Mouse (Mus musculus): Measurements from ENCODE around the gene Aip.
"Not testable (repeated sequence)": the region's sequence is repeated elsewhere in the genome, so short reads cannot be mapped to it uniquely, and the experiment has no call there.

Aip gene

GRCm38 (mm10) chr19:4135963-4136345, 10.3 kb upstream of the Aip start:
- peak; percentile 56 for DNase-seq (ENCODE audit: low read depth, low spot score)

GRCm38 (mm10) chr19:4135229-4135962, 9.7 kb upstream of the Aip start:
- DNase-seq (ENCODE audit: low read depth, low spot score), result peak; percentile 53

DNA sequence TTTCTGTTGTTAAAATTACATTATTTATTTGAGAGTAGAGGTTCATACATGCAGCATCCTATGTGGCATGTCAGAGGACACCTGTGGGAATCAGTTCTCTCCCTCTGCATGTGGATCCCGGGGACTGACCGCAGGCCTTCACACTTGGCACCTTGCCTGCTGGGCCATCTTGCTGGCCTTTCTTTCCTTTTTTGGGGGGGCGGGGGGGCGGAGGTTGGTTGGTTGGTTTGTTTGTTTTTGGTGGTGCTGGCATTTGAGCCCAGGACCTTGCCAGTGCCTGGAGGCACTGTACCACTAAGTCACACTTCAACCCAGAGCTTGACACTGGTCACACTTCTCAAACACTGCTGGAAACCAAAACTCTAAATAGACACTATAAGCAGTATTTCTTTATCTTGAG, 8.7 kb upstream of the Aip start:
- DNase-seq (ENCODE audit: low read depth, low spot score), result no peak

DNA sequence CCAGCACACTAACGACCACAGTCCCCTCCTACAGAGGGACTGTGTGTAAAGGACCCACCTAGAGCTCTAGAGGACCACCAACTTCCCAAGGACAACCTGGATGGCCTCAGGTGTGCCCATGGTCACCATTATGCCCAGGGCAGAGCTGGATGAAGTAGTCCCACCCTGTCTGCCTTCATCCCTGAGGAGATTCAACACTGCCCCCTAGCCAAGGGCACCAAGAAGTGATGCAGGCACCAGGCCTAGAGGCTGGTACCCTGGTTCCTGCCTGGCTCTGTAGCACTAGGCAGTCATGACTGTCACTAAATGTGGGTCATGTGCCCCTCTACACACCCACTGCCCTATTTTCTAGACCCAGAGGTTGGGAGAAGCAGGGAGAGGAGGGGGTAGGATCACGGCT, 6.1 kb upstream of the Aip start:
- DNase-seq (ENCODE audit: low read depth, low spot score), result no peak

- no peak for DNase-seq (ENCODE audit: low read depth, low spot score)
Measured at GRCm38 (mm10) chr19:4131075-4131474, 5.4 kb upstream of the Aip start.

DNA sequence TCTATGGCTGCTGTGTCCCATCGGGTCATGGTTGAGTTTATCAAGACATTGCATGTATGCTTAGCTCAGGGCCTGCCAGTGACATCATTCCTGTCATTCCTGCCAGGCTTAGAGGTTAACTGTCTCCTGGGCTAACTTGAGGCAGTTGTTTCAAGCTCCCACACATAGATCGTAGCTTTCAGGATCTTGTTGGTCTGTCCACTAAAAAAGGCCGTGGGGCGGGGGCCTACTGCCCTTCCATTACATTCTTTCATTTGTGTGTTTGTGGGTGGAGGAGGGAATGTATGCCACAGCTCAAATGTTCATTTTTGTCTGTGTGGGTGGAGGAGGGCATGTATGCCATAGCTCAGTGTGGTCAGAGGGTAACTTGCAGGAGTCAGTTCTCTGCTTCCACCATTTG, 4.4 kb upstream of the Aip start:
- no peak for DNase-seq (ENCODE audit: low read depth, low spot score)

GRCm38 (mm10) chr19:4129462-4129861, 3.8 kb upstream of the Aip start:
- DNase-seq (ENCODE audit: low read depth, low spot score), result no peak

DNA sequence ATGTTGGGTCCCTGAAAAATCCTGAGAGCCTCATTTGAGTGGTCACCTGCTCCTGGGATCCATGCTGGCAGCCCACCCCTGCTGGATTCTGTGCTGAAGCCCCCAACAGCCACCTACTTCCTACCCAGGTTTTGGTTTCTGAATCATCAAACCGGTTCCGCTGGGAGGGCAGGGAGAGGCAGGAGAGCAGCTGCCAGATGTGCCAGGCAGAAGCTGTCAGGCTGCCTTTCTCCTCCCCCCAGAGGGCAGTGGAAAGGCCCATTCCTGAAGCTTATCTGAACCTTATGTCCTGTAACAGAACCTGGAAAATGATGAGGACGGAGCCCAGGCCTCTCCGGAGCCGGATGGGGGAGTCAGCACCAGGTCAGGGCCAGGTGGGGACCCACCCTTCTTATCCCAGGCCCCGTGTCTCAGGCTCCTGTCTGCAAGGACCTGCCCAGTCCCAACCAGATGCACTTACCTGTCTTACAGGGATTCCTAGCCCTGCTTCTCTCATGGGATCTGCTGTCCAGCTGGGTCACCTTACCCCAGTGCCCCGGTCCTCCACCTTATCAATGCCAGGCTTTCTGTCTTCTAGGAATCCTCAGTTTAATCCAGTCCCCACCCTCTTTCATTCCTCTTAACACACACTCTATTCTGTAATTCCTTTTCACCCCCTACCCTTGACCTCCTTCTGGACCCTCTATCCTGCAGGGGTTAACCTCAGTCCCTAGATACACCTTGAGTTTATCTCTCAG, 1.3 kb upstream of the Aip start:
- no peak for DNase-seq (ENCODE audit: low read depth, low spot score)

DNA sequence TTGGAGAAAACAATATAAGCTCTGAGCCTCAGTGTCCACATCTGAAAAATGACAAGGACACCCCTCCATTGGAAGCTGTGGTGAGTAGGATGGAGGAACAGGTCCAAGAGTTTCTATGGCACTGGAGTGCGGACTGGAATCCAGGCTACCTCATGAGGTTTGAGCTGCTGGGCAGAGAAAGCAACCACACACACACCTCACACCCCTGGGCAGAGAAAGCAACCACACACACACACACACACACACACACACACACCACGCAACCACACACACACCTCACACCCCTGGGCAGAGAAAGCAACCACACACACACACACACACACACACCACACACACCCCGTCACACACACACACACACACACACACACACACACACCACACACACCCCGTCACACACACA, 390 bp downstream of the Aip start:
- DNase-seq (ENCODE audit: low read depth, low spot score), result not testable (repeated sequence)

DNA sequence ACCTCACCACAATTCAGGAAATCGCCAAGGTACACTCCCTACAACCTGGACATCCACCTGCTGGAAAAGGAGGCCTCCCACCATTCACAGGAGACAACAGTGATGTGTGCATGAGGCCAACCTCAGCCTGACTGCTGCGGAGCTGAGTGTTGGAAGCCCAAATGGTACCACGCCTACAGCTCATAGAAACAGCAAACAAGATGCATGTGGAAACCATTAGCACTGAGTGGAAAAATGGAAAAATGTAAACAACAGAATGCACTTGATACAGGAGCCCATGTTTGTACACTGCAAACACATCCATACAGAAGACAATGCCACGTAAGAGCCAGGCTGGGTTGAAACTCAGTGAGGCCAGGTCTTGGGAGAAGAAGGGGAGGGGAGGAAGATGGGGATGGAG, 1.2 kb downstream of the Aip start:
- DNase-seq (ENCODE audit: low read depth, low spot score), result no peak

DNA sequence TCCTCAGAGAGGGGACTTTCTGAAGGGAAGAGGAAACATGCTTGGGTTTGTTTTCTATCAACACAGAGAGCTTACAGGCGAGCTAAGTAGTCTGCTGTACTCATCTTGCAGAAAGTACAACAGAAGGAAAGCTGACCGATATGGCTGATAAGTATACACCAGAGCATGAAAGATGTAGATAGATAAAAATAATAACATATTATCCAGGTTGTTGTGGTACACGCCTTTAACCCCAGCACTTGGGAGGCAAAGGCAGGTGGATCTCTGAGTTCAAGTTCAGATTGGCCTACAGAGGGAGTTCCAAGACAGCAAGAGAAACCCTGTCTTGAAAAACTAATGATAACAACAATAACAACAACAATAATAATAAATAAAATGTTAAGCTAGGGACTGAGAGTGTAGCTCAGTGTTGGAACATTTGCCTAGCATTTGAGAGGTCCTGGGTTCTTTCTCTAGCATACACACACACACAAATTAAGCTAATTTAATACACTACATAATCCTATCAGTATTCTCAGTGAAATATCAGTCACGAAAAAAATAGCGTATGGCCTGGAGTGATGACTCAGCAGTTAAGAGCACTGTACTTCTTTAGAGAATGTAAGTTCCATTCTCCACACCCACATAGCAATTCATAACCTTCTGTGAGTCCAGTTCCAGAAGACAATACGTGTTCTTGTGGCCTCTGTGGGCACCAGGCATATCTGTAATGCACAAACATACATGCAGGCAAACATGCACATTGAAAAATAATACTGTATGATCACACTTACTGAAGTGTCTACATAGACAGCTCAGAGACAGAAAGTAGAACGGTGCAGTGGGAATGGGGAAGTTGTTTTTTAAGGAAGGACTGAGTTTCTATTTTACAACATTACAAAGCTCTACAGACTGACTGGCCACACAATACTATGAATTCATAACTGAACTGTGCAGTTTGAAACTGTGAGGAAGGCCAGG, 3.0 kb downstream of the Aip start:
- DNase-seq (ENCODE audit: low read depth, low spot score), result no peak

DNA sequence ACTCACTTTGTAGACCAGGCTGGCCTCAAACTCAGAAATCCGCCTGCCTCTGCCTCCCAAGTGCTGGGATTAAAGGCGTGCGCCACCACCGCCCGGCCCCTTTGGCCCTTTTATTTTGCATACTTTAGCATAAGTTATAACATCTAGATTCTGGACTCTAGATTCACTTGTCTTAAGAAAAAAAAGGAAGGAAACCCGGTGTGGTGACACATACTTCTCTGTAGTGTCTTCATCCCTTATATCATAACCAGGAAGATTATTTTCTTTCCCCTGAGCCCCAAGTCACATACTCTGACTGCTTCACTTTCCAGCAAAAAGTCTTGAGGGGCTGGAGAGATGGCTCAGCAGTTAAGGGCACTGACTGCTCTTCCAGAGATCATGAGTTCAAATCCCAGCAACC, 3.8 kb downstream of the Aip start:
- DNase-seq (ENCODE audit: low read depth, low spot score), result not testable (repeated sequence)

GRCm38 (mm10) chr19:4121097-4121805, 4.4 kb downstream of the Aip start:
- peak; percentile 99 for DNase-seq (ENCODE audit: low read depth, low spot score)

DNA sequence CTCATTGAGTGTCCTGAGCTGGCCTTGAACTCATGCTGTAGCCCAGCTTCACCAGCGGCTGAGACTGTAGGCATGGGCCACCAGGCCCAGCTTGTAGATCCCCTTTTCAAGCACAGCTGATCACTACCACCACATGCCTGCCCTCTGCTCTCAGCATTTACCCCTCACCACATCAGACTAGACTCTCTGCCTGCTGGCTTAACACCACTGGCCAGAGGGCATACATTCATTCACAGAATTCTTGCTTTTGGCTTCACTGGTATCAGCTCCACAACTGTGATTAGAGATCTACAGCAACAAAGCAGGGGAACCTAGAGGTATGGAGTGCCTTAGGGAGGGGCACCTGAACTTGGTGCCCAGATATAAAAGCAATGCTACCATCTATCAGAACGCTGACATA, 5.2 kb downstream of the Aip start:
- no peak for DNase-seq (ENCODE audit: low read depth, low spot score)

- DNase-seq (ENCODE audit: low read depth, low spot score), result no peak
Measured at GRCm38 (mm10) chr19:4119716-4120487, 5.8 kb downstream of the Aip start.

DNA sequence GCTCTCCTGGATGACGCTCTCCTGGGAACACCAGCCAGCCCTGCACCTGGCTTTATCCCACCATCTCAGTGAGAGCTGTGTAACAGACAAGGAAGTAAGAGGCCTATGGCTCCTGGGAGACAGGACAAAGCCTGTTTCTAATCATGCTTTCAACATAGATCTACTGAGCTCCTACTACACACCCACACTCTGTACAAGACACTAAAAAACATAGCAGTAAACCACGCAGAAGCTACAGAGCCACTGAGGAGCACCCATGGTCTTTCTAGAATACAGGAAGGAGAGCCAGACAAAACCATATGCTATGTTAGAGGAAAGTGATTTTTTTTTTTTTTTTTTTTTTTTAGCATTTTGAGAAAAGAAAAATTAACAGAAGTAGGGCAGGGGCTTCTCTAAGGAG, 7.3 kb downstream of the Aip start:
- DNase-seq (ENCODE audit: low read depth, low spot score), result no peak

DNA sequence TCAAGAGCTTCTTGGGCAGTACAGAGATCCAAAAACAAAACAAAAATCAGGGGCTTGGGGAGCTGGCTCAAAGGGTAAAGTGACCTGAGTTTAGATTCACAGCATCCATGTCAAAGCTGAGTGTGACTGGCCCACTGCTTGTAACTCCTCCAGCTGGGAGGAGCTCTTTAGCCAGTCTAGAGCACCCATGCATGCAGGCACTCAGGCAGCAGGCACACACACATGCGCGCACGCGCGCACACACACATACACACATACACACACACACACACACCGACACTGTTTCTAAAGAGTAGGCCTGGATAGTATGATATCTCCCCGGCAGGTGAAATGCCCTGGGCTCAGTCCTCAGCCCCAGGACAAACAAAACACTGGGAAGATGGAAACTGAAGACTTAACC, 8.7 kb downstream of the Aip start:
- DNase-seq (ENCODE audit: low read depth, low spot score), result no peak

GRCm38 (mm10) chr19:4115816-4116215, 9.8 kb downstream of the Aip start:
- DNase-seq (ENCODE audit: low read depth, low spot score), result no peak

DNA sequence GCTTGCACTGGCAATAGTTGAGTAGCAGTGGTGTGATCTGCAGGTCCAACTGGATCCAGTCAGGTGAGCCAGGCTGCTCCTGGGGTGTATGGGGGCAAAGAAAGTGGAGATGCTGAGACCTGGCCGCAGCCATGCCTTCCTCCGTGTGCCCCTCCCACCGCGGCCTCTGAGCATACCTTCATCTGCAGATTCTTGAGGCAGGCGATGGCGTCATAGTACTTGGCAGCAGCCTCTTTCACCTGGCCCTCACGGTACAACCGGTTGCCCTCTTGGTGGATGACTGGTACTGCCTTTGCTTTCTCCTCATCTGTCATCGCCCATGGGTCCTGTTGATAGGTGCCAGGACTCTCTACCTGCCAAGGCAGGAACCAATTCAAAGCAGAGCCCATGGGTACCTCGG, 10.5 kb downstream of the Aip start:
- no peak for DNase-seq (ENCODE audit: low read depth, low spot score)

DNA sequence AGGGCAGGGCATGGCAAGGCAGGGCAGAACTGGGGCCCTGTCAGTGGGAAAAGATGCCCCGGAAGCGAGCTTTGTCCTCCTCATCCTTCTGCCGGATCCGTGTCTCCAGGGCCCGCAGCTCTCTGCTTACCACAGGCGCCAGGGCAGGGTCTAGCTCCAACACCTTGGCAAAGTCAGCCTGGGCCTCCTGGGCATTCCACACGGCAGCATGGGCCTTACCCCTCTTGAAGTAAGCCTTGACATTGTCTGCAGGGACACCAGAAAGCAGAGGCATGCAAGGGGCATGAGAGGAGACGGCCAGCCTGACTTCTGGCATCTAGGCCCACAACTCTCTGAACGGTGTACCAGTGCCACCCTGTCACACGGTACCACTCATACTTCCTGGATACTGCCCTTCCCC, 11.1 kb downstream of the Aip start:
- DNase-seq (ENCODE audit: low read depth, low spot score), result no peak

GRCm38 (mm10) chr19:4113806-4114230, 11.8 kb downstream of the Aip start:
- DNase-seq (ENCODE audit: low read depth, low spot score), result no peak

Measured in R1 (cell line).